Mouse (Mus musculus): ENCODE measurements at regions not wholly inside any gene's neighbourhood (a gene's known extent, or its start where the extent isn't known, plus 50 kb on each side); places are given as distances from the start of the nearest gene placed in this dataset.

DNA sequence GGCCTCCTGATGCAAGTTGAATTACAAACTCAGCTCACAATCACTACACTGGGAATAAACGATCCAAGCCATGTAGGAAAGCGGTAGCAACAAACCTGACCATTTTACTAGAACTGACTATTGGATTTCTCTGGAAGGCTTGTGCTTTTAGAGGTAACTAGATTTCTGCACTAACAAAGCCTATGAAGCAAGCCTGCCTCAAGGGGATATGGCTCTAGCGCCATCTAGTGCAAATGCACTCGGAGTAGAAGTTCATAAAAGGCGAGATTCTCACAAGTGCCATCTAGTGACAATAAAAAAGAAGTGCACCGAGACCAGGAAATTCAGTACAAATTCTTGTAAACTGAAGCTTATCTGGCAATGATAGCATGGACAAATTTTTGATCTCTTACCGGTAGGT, 364.9 kb upstream of the Fmr1 start:
- peak; percentile 47 to 84 for DNase-seq (ENCODE audit: low spot score in 2 of 2)
